8 mouse cellular contexts compared by ENCODE assay signal in genomic region chr5:103655346-103656118, GRCm38 (mm10). TPM values are rescaled to one million over a fixed set of nuclear protein-coding genes. Genes with fewer than 3 reads are reported as not detected.
DNase-seq lines count a peak whose midpoint lies in the region.

TSS of gene 1700016H13Rik (minus strand) at chr5:103656010.

- DNase-seq in adrenal gland, adult (ENCODE audit: inconsistent age in 2 of 2, low spot score in 1 of 2), result peak; percentile 83 to 93
- peak; percentile 87 for DNase-seq in embryo, embryonic 10 days (ENCODE audit: low spot score)
- peak; percentile 62 for DNase-seq in gastrocnemius, postnatal 14 days
- peak; percentile 80 for DNase-seq in induced T-regulatory cell, adult 2 months (ENCODE audit: low read depth)
- peak; percentile 74 for DNase-seq in left cerebral cortex, postnatal 4 days
- peak; percentile 78 for DNase-seq in mesoderm, embryonic 11.5 days (ENCODE audit: low read depth, low spot score)
- peak; percentile 46 for DNase-seq in right cerebral cortex, postnatal 25 days
- DNase-seq in urinary bladder, postnatal 4 days (ENCODE audit: low spot score in 2 of 2), result peak; percentile 64 to 78

- intact Hi-C loops in gastrocnemius, postnatal 14 days (cut with DNase I; ENCODE audit: low total_unique reads), result loop anchor here (5.0 kb wide), 1 partner anchor 298 kb away; no protein-coding TSS in a partner anchor
- intact Hi-C loops in left cerebral cortex, postnatal 4 days (cut with DNase I), result loop anchor here (5.0 kb wide), 2 partner anchors 113 to 298 kb away; no protein-coding TSS in a partner anchor

RNA-seq across cellular contexts. Expression of gene 1700016H13Rik, which starts in this region (rescaled TPM):
- total RNA-seq in gastrocnemius, postnatal 14 days (2021), result under 1 TPM; 0.18 to 0.47 TPM
- under 1 TPM in 1 of 2 experiments, not detected in 1; 0.24 TPM for total RNA-seq in left cerebral cortex, postnatal 4 days (2021)

Comparison
In these comparisons a context has a peak if more than half of its experiments do, and no peak if none do; other contexts are left out.
1. Peak in every context shown above with its lines: DNase-seq.
2. Peak in DNase-seq in gastrocnemius, postnatal 14 days; RNA of the gene not detected or under 1 TPM.
3. Peak in DNase-seq in left cerebral cortex, postnatal 4 days; RNA of the gene not detected or under 1 TPM.